Mouse (Mus musculus): ENCODE data around the gene Alkbh1. TPM values are rescaled to one million over a fixed set of nuclear protein-coding genes. Genes with fewer than 3 reads are reported as not detected.

The Alkbh1 gene
- polyA plus RNA-seq, 1 experiment from 2014 or later: 56.8 TPM

GRCm38 (mm10) chr12:87464678-87465297 is 21.0 kb upstream of the Alkbh1 start:
- H3K36me3 ChIP-seq (ENCODE audit: control insufficient read depth, insufficient read depth, low read length): peaks cover 11% of the 10 kb centered on the region; the same call in 1 of the 2 replicates
- DNase-seq (ENCODE audit: low spot score): no peak
- no peaks in the 10 kb centered on the region for H3K4me1 ChIP-seq (replicated peaks; ENCODE audit: control insufficient read depth, insufficient read depth, low read length)
- H3K4me3 ChIP-seq (ENCODE audit: low read depth, low read length): no peak overlapping the region
- H3K27ac ChIP-seq (ENCODE audit: low read depth, low read length): no peak overlapping the region
- no peaks in the 10 kb centered on the region for H3K9me3 ChIP-seq (ENCODE audit: control insufficient read depth, low read length)
- no peak for ATAC-seq (replicated peaks; ENCODE audit: low FRiP score)
- H3K4me2 ChIP-seq (ENCODE audit: low read depth, low read length, severe bottlenecking): no peak overlapping the region
- H3K27me3 ChIP-seq (ENCODE audit: control insufficient read depth, insufficient read depth, low read length): no peaks in the 10 kb centered on the region
- no peak overlapping the region for H3K9ac ChIP-seq (ENCODE audit: low read length)
- WGBS: 88% methylated on average over 6 of the region's 6 CpGs

GRCm38 (mm10) chr12:87449456-87449855 is 5.6 kb upstream of the Alkbh1 start:
- H3K27me3 ChIP-seq (ENCODE audit: control insufficient read depth, insufficient read depth, low read length): no peaks in the 10 kb centered on the region
- no peaks in the 10 kb centered on the region for H3K4me1 ChIP-seq (replicated peaks; ENCODE audit: control insufficient read depth, insufficient read depth, low read length)
- H3K4me3 ChIP-seq (ENCODE audit: low read depth, low read length): no peak overlapping the region
- ATAC-seq (replicated peaks; ENCODE audit: low FRiP score) (no peak), DNase-seq (ENCODE audit: low spot score) (no peak)
- 93% methylated on average over 9 of the region's 9 CpGs for WGBS
- no peak overlapping the region for H3K4me2 ChIP-seq (ENCODE audit: low read depth, low read length, severe bottlenecking)
- H3K36me3 ChIP-seq (ENCODE audit: control insufficient read depth, insufficient read depth, low read length): peaks cover 17% of the 10 kb centered on the region; the same call in 1 of the 2 replicates
- no peak overlapping the region for H3K27ac ChIP-seq (ENCODE audit: low read depth, low read length)
- no peak overlapping the region for H3K9ac ChIP-seq (ENCODE audit: low read length)
- no peaks in the 10 kb centered on the region for H3K9me3 ChIP-seq (ENCODE audit: control insufficient read depth, low read length)

- no peak overlapping the region for H3K27ac ChIP-seq (ENCODE audit: low read depth, low read length)
- 0 out of 2 replicates have a peak, but pooled peaks have one; percentile 12 for ATAC-seq (replicated peaks; ENCODE audit: low FRiP score)
Measured at GRCm38 (mm10) chr12:87444211-87444610, 394 bp upstream of the Alkbh1 start.

GRCm38 (mm10) chr12:87443115-87443699 is 610 bp downstream of the Alkbh1 start:
- Histone ChIP-seq H3K4me3 (ENCODE audit: low read depth, low read length) (peak overlapping the region; percentile 97), H3K9me3 (ENCODE audit: control insufficient read depth, low read length) (no peaks in the 10 kb centered on the region), H3K9ac (ENCODE audit: low read length) (peak overlapping the region; percentile 96), H3K27me3 (ENCODE audit: control insufficient read depth, insufficient read depth, low read length) (no peaks in the 10 kb centered on the region), H3K36me3 (ENCODE audit: control insufficient read depth, insufficient read depth, low read length) (peaks cover 3% of the 10 kb centered on the region; the same call in 1 of the 2 replicates), H3K4me2 (ENCODE audit: low read depth, low read length, severe bottlenecking) (peak overlapping the region; percentile 50), H3K4me1 (replicated peaks; ENCODE audit: control insufficient read depth, insufficient read depth, low read length) (no peaks in the 10 kb centered on the region), H3K27ac (ENCODE audit: low read depth, low read length) (peak overlapping the region; percentile 75)
- under 1% methylated on average over 33 of the region's 33 CpGs for WGBS
- ATAC-seq (replicated peaks; ENCODE audit: low FRiP score) (peak; percentile 85), DNase-seq (ENCODE audit: low spot score) (no peak)

More at GRCm38 (mm10) chr12:87444211-87444610, 394 bp upstream of the Alkbh1 start:
- WGBS: 6% methylated on average over 16 of the region's 16 CpGs
- Histone ChIP-seq H3K9ac (ENCODE audit: low read length) (peak overlapping the region; percentile 96), H3K9me3 (ENCODE audit: control insufficient read depth, low read length) (no peaks in the 10 kb centered on the region), H3K27me3 (ENCODE audit: control insufficient read depth, insufficient read depth, low read length) (no peaks in the 10 kb centered on the region), H3K36me3 (ENCODE audit: control insufficient read depth, insufficient read depth, low read length) (peaks cover 4% of the 10 kb centered on the region; the same call in 1 of the 2 replicates), H3K4me1 (replicated peaks; ENCODE audit: control insufficient read depth, insufficient read depth, low read length) (no peaks in the 10 kb centered on the region), H3K4me3 (ENCODE audit: low read depth, low read length) (peak overlapping the region; percentile 97), H3K4me2 (ENCODE audit: low read depth, low read length, severe bottlenecking) (peak overlapping the region; percentile 80)
- no peak for DNase-seq (ENCODE audit: low spot score)

GRCm38 (mm10) chr12:87442177-87443114 is 1.4 kb downstream of the Alkbh1 start:
- 27% methylated on average over 12 of the region's 12 CpGs for WGBS
- Histone ChIP-seq H3K27ac (ENCODE audit: low read depth, low read length) (no peak overlapping the region), H3K9ac (ENCODE audit: low read length) (peak overlapping the region; percentile 96)

GRCm38 (mm10) chr12:87428885-87429284 is 14.9 kb downstream of the Alkbh1 start:
- Histone ChIP-seq H3K27ac (ENCODE audit: low read depth, low read length) (no peak overlapping the region), H3K27me3 (ENCODE audit: control insufficient read depth, insufficient read depth, low read length) (no peaks in the 10 kb centered on the region), H3K4me2 (ENCODE audit: low read depth, low read length, severe bottlenecking) (no peak overlapping the region), H3K9ac (ENCODE audit: low read length) (no peak overlapping the region), H3K4me3 (ENCODE audit: low read depth, low read length) (no peak overlapping the region), H3K9me3 (ENCODE audit: control insufficient read depth, low read length) (no peaks in the 10 kb centered on the region), H3K4me1 (replicated peaks; ENCODE audit: control insufficient read depth, insufficient read depth, low read length) (no peaks in the 10 kb centered on the region; the same call in 1 of the 2 replicates), H3K36me3 (ENCODE audit: control insufficient read depth, insufficient read depth, low read length) (peaks cover 26% of the 10 kb centered on the region; the same call in 1 of the 2 replicates)
- ATAC-seq (replicated peaks; ENCODE audit: low FRiP score) (no peak), DNase-seq (ENCODE audit: low spot score) (no peak)
- 91% methylated on average over 8 of the region's 8 CpGs for WGBS

More at GRCm38 (mm10) chr12:87442177-87443114, 1.4 kb downstream of the Alkbh1 start:
- H3K36me3 ChIP-seq (ENCODE audit: control insufficient read depth, insufficient read depth, low read length): peaks cover 3% of the 10 kb centered on the region; the same call in 1 of the 2 replicates
- DNase-seq (ENCODE audit: low spot score) (no peak), ATAC-seq (replicated peaks; ENCODE audit: low FRiP score) (no peak)
- no peaks in the 10 kb centered on the region for H3K27me3 ChIP-seq (ENCODE audit: control insufficient read depth, insufficient read depth, low read length)
- peak overlapping the region; percentile 50 for H3K4me2 ChIP-seq (ENCODE audit: low read depth, low read length, severe bottlenecking)
- no peaks in the 10 kb centered on the region for H3K9me3 ChIP-seq (ENCODE audit: control insufficient read depth, low read length)
- peak overlapping the region; percentile 97 for H3K4me3 ChIP-seq (ENCODE audit: low read depth, low read length)
- H3K4me1 ChIP-seq (replicated peaks; ENCODE audit: control insufficient read depth, insufficient read depth, low read length): no peaks in the 10 kb centered on the region

DNA sequence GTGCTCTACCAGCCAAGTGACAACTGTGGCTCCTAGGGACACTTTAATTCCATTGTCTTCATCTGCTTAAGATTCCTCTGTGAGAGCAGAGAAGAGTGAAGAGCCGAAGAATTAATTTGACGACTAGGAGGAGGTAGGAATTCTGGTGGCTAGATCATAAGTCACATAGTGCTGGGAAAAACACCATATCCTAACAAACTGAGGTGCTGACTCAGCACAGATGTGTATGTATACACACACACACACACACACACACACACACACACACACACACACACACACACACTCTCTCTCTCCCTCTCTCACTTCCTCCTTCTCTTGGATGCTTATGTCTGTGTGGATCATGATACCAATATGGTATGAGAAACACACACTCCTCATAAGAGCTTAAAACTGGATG is 15.5 kb downstream of the Alkbh1 start:
- Histone ChIP-seq H3K4me2 (ENCODE audit: low read depth, low read length, severe bottlenecking) (no peak overlapping the region), H3K4me3 (ENCODE audit: low read depth, low read length) (no peak overlapping the region), H3K9me3 (ENCODE audit: control insufficient read depth, low read length) (no peaks in the 10 kb centered on the region), H3K9ac (ENCODE audit: low read length) (no peak overlapping the region), H3K27ac (ENCODE audit: low read depth, low read length) (no peak overlapping the region), H3K4me1 (replicated peaks; ENCODE audit: control insufficient read depth, insufficient read depth, low read length) (no peaks in the 10 kb centered on the region; the same call in 1 of the 2 replicates), H3K36me3 (ENCODE audit: control insufficient read depth, insufficient read depth, low read length) (peaks cover 22% of the 10 kb centered on the region; the same call in 1 of the 2 replicates), H3K27me3 (ENCODE audit: control insufficient read depth, insufficient read depth, low read length) (no peaks in the 10 kb centered on the region)
- DNase-seq (ENCODE audit: low spot score): no peak
- 90% methylated on average over 2 of the region's 2 CpGs for WGBS
- no peak for ATAC-seq (replicated peaks; ENCODE audit: low FRiP score)

DNA sequence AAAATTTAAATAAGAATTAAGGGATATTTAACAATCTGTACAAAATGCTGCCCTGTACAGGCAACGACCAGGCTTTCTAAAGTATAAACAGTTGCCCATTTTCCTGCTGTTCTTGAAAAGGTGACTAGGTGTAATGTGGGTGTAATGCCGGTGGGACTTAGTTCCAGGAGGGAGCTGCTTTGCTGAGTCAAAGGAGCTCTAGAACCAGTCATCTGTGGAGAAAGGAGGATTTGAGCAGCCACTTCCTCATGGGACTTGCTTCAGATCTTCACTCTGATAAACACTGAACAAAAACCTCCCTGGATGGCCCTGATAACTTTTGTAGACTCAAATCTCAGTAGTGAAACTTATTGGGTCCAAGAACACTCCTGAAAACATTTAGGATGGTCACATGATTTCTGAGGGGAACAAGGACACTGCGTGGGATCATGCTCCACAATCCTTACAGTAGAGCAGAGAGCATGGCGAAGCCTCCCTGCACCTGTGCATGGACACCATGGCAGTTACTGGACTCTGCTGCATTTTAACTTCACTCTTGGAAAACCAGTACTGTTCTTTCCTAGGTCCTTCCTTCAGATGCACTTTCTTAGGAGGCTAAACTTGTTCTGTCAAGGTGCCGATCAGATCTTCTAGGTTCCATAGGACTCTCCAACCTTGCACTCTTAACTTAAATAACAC is 17.3 kb downstream of the Alkbh1 start:
- ATAC-seq (replicated peaks; ENCODE audit: low FRiP score): no peak
- WGBS: 98% methylated on average over 5 of the region's 5 CpGs
- H3K36me3 ChIP-seq (ENCODE audit: control insufficient read depth, insufficient read depth, low read length): peaks cover 22% of the 10 kb centered on the region; the same call in 1 of the 2 replicates

More for the DNA sequence above, 17.3 kb downstream of the Alkbh1 start:
- H3K9ac ChIP-seq (ENCODE audit: low read length): no peak overlapping the region
- no peak overlapping the region for H3K4me2 ChIP-seq (ENCODE audit: low read depth, low read length, severe bottlenecking)
- H3K4me3 ChIP-seq (ENCODE audit: low read depth, low read length): no peak overlapping the region
- no peak overlapping the region for H3K27ac ChIP-seq (ENCODE audit: low read depth, low read length)
- no peak for DNase-seq (ENCODE audit: low spot score)
- H3K9me3 ChIP-seq (ENCODE audit: control insufficient read depth, low read length): no peaks in the 10 kb centered on the region
- H3K27me3 ChIP-seq (ENCODE audit: control insufficient read depth, insufficient read depth, low read length): no peaks in the 10 kb centered on the region
- H3K4me1 ChIP-seq (replicated peaks; ENCODE audit: control insufficient read depth, insufficient read depth, low read length): no peaks in the 10 kb centered on the region; the same call in 1 of the 2 replicates
